Mouse (Mus musculus): ENCODE data around the gene Spopl.
"Not testable (repeated sequence)": the region's sequence is repeated elsewhere in the genome, so short reads cannot be mapped to it uniquely, and the experiment has no call there.

The Spopl gene

GRCm38 (mm10) chr2:23571302-23572156, at the start of gene Spopl:
Gene Spopl (minus strand): TSS chr2:23572106.
- peak; percentile 88 for DNase-seq

GRCm38 (mm10) chr2:23620128-23620527, 48.2 kb upstream of the Spopl start:
- no peak for DNase-seq

- DNase-seq, result no peak
Measured at GRCm38 (mm10) chr2:23617989-23618388, 46.1 kb upstream of the Spopl start.

- DNase-seq, result no peak
Measured at GRCm38 (mm10) chr2:23605391-23605790, 33.5 kb upstream of the Spopl start.

GRCm38 (mm10) chr2:23588769-23589168, 16.9 kb upstream of the Spopl start:
- no peak for DNase-seq

GRCm38 (mm10) chr2:23572157-23572532, 239 bp upstream of the Spopl start:
- DNase-seq, result not testable (repeated sequence)

GRCm38 (mm10) chr2:23570563-23570962, 1.3 kb downstream of the Spopl start:
- DNase-seq, result no peak

GRCm38 (mm10) chr2:23568775-23569174, 3.1 kb downstream of the Spopl start:
- DNase-seq, result no peak

- no peak for DNase-seq
Measured at GRCm38 (mm10) chr2:23565081-23565801, 6.7 kb downstream of the Spopl start.

GRCm38 (mm10) chr2:23562898-23563297, 9.0 kb downstream of the Spopl start:
- DNase-seq, result no peak

GRCm38 (mm10) chr2:23559186-23559585, 12.7 kb downstream of the Spopl start:
- no peak for DNase-seq

- no peak for DNase-seq
Measured at GRCm38 (mm10) chr2:23551235-23551634, 20.7 kb downstream of the Spopl start.

- DNase-seq, result no peak
Measured at GRCm38 (mm10) chr2:23547220-23547619, 24.7 kb downstream of the Spopl start.

GRCm38 (mm10) chr2:23539967-23540366, 31.9 kb downstream of the Spopl start:
- no peak for DNase-seq

- not testable (repeated sequence) for DNase-seq
Measured at GRCm38 (mm10) chr2:23527717-23528116, 44.2 kb downstream of the Spopl start.

- no peak for DNase-seq
Measured at GRCm38 (mm10) chr2:23505141-23505540, 66.8 kb downstream of the Spopl start.

GRCm38 (mm10) chr2:23481715-23482114, 90.2 kb downstream of the Spopl start:
- no peak for DNase-seq

- DNase-seq, result no peak
Measured at GRCm38 (mm10) chr2:23467471-23467870, 104.4 kb downstream of the Spopl start.

GRCm38 (mm10) chr2:23457452-23457851, 114.5 kb downstream of the Spopl start:
- DNase-seq, result no peak

Measured in right cerebral cortex, postnatal 4 days (tissue).